Mouse (Mus musculus): ENCODE measurements at regions not wholly inside any gene's neighbourhood (a gene's known extent, or its start where the extent isn't known, plus 50 kb on each side); places are given as distances from the start of the nearest gene placed in this dataset.

- Histone ChIP-seq H3K9me3 (ENCODE audit: low read length) (no peaks in the 10 kb centered on the region), H3K27me3 (ENCODE audit: insufficient read depth, low read length) (no peaks in the 10 kb centered on the region), H3K9ac (replicated peaks; ENCODE audit: low read length) (no peak overlapping the region), H3K4me1 (ENCODE audit: insufficient read depth, low read length) (no peaks in the 10 kb centered on the region), H3K4me2 (ENCODE audit: low read depth, low read length) (no peak overlapping the region), H3K4me3 (ENCODE audit: low read length) (no peak overlapping the region), H3K27ac (no peak overlapping the region), H3K36me3 (ENCODE audit: insufficient read depth, low read length) (no peaks in the 10 kb centered on the region)
- TF ChIP-seq CTCF (IDR thresholded peaks at IDR 0.05; ENCODE audit: low read depth) = no peak
- WGBS = 63% methylated on average over 8 of the region's 8 CpGs
- ATAC-seq = peak; percentile 35; the same call in 1 of the 2 replicates
- peak; percentile 18 for DNase-seq (ENCODE audit: low spot score)
These were observed 2105.5 kb upstream of the Lrrc6 start for GRCm38 (mm10) chr15:68606110-68606791.

GRCm38 (mm10) chr15:68605478-68605877 is 2104.8 kb upstream of the Lrrc6 start:
- WGBS = 90% methylated on average over 2 of the region's 2 CpGs
- Histone ChIP-seq H3K9ac (replicated peaks; ENCODE audit: low read length) (no peak overlapping the region), H3K9me3 (ENCODE audit: low read length) (no peaks in the 10 kb centered on the region), H3K36me3 (ENCODE audit: insufficient read depth, low read length) (no peaks in the 10 kb centered on the region), H3K27me3 (ENCODE audit: insufficient read depth, low read length) (no peaks in the 10 kb centered on the region), H3K4me3 (ENCODE audit: low read length) (no peak overlapping the region), H3K4me1 (ENCODE audit: insufficient read depth, low read length) (no peaks in the 10 kb centered on the region), H3K4me2 (ENCODE audit: low read depth, low read length) (no peak overlapping the region), H3K27ac (no peak overlapping the region)
- ATAC-seq (no peak), DNase-seq (ENCODE audit: low spot score) (no peak)
- no peak for TF ChIP-seq CTCF (IDR thresholded peaks at IDR 0.05; ENCODE audit: low read depth)

- Histone ChIP-seq H3K9ac (replicated peaks; ENCODE audit: low read length) (no peak overlapping the region), H3K27ac (no peak overlapping the region), H3K4me2 (ENCODE audit: low read depth, low read length) (no peak overlapping the region), H3K27me3 (ENCODE audit: insufficient read depth, low read length) (no peaks in the 10 kb centered on the region), H3K4me1 (ENCODE audit: insufficient read depth, low read length) (no peaks in the 10 kb centered on the region), H3K9me3 (ENCODE audit: low read length) (no peaks in the 10 kb centered on the region), H3K36me3 (ENCODE audit: insufficient read depth, low read length) (no peaks in the 10 kb centered on the region), H3K4me3 (ENCODE audit: low read length) (no peak overlapping the region)
- no peak for TF ChIP-seq CTCF (IDR thresholded peaks at IDR 0.05; ENCODE audit: low read depth)
- ATAC-seq (no peak), DNase-seq (ENCODE audit: low spot score) (no peak)
- WGBS = 90% methylated on average over 4 of the region's 4 CpGs
These were observed 2081.5 kb upstream of the Lrrc6 start for GRCm38 (mm10) chr15:68582177-68582576.

GRCm38 (mm10) chr15:68579486-68579885 is 2078.8 kb upstream of the Lrrc6 start:
- DNase-seq (ENCODE audit: low spot score) = no peak
- no peak overlapping the region for H3K9ac ChIP-seq (replicated peaks; ENCODE audit: low read length)
- no peaks in the 10 kb centered on the region for H3K27me3 ChIP-seq (ENCODE audit: insufficient read depth, low read length)
- no peak for TF ChIP-seq CTCF (IDR thresholded peaks at IDR 0.05; ENCODE audit: low read depth)
- WGBS = 87% methylated on average over 2 of the region's 2 CpGs
- no peak overlapping the region for H3K4me3 ChIP-seq (ENCODE audit: low read length)
- H3K4me2 ChIP-seq (ENCODE audit: low read depth, low read length) = no peak overlapping the region
- ATAC-seq = no peak
- no peaks in the 10 kb centered on the region for H3K4me1 ChIP-seq (ENCODE audit: insufficient read depth, low read length)
- no peak overlapping the region for H3K27ac ChIP-seq
- H3K36me3 ChIP-seq (ENCODE audit: insufficient read depth, low read length) = no peaks in the 10 kb centered on the region
- H3K9me3 ChIP-seq (ENCODE audit: low read length) = no peaks in the 10 kb centered on the region

- no peak for TF ChIP-seq CTCF (IDR thresholded peaks at IDR 0.05; ENCODE audit: low read depth)
- H3K9me3 ChIP-seq (ENCODE audit: low read length) = no peaks in the 10 kb centered on the region
- no peak overlapping the region for H3K4me2 ChIP-seq (ENCODE audit: low read depth, low read length)
- no peak overlapping the region for H3K4me3 ChIP-seq (ENCODE audit: low read length)
- DNase-seq (ENCODE audit: low spot score) (no peak), ATAC-seq (no peak)
- H3K9ac ChIP-seq (replicated peaks; ENCODE audit: low read length) = no peak overlapping the region
- no peak overlapping the region for H3K27ac ChIP-seq
- no peaks in the 10 kb centered on the region for H3K27me3 ChIP-seq (ENCODE audit: insufficient read depth, low read length)
- 85% methylated on average over 3 of the region's 3 CpGs for WGBS
- H3K4me1 ChIP-seq (ENCODE audit: insufficient read depth, low read length) = no peaks in the 10 kb centered on the region
- H3K36me3 ChIP-seq (ENCODE audit: insufficient read depth, low read length) = no peaks in the 10 kb centered on the region
These were observed 2059.9 kb upstream of the Lrrc6 start for GRCm38 (mm10) chr15:68560654-68561053.

- Histone ChIP-seq H3K4me3 (ENCODE audit: low read length) (no peak overlapping the region), H3K36me3 (ENCODE audit: insufficient read depth, low read length) (no peaks in the 10 kb centered on the region), H3K4me1 (ENCODE audit: insufficient read depth, low read length) (no peaks in the 10 kb centered on the region), H3K4me2 (ENCODE audit: low read depth, low read length) (no peak overlapping the region), H3K27ac (no peak overlapping the region), H3K9me3 (ENCODE audit: low read length) (no peaks in the 10 kb centered on the region), H3K9ac (replicated peaks; ENCODE audit: low read length) (no peak overlapping the region), H3K27me3 (ENCODE audit: insufficient read depth, low read length) (no peaks in the 10 kb centered on the region)
- 55% methylated on average over 7 of the region's 7 CpGs for WGBS
- DNase-seq (ENCODE audit: low spot score) (no peak), ATAC-seq (no peak)
- no peak for TF ChIP-seq CTCF (IDR thresholded peaks at IDR 0.05; ENCODE audit: low read depth)
These were observed 2055.4 kb upstream of the Lrrc6 start for GRCm38 (mm10) chr15:68556133-68556532.

- 27% methylated on average over 4 of the region's 4 CpGs for WGBS
- Histone ChIP-seq H3K36me3 (ENCODE audit: insufficient read depth, low read length) (no peaks in the 10 kb centered on the region), H3K9ac (replicated peaks; ENCODE audit: low read length) (no peak overlapping the region), H3K27me3 (ENCODE audit: insufficient read depth, low read length) (no peaks in the 10 kb centered on the region), H3K4me1 (ENCODE audit: insufficient read depth, low read length) (no peaks in the 10 kb centered on the region), H3K27ac (no peak overlapping the region), H3K4me2 (ENCODE audit: low read depth, low read length) (no peak overlapping the region), H3K4me3 (ENCODE audit: low read length) (no peak overlapping the region), H3K9me3 (ENCODE audit: low read length) (no peaks in the 10 kb centered on the region)
- DNase-seq (ENCODE audit: low spot score) (peak; percentile 6), ATAC-seq (no peak)
- TF ChIP-seq CTCF (IDR thresholded peaks at IDR 0.05; ENCODE audit: low read depth) = no peak
These were observed 2035.3 kb upstream of the Lrrc6 start for GRCm38 (mm10) chr15:68536055-68536325.

Measured in hindbrain, postnatal 0 days (tissue).